In the genomic region with DNA sequence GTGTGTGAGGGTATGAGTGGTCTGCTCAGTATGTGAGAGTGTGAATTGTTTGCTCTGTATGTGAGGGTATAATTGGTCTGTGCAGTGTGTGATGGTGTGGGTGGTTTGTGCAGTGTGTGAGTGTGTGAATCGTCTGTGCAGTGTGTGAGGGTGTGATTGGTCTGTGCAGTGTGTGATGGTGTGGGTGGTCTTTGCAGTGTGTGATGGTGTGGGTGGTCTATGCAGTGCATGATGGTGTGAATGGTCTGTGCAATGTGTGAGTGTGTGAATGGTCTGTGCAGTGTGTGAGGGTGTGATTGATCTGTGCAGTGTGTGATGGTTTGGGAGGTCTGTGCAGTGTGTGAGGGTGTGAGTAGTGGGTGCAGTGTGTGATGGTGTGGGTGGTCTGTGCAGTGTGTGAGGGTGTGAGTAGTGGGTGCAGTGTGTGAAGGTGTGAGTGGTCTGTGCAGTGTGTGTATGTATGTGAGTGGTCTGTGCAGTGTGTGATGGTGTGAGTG, we compare ENCODE assay signal across 13 mouse cellular contexts. TPM values are rescaled to one million over a fixed set of nuclear protein-coding genes. Genes with fewer than 3 reads are reported as not detected.
DNase-seq lines count a peak whose midpoint lies in the region; ATAC-seq lines count a peak whose summit lies in the region.
"Had no signal": no experiment of that assay in that cellular context is flagged by ENCODE, and none has a peak within 500 bp of the region (broad histone marks: within the 10 kb centered on the region; RNA-seq: fewer than 3 reads in every experiment).

No protein-coding gene starts in this region.

- no peak overlapping the region for H3K4me3 ChIP-seq in limb, embryonic 11.5 days (ENCODE audit: low read depth, low read length)
- no peak overlapping the region for H3K4me3 ChIP-seq in limb, embryonic 10.5 days
- no peak overlapping the region for H3K4me3 ChIP-seq in embryonic facial prominence, embryonic 13.5 days
- H3K4me3 ChIP-seq in hindbrain, embryonic 13.5 days, result no peak overlapping the region
- H3K4me3 ChIP-seq in midbrain, embryonic 16.5 days (ENCODE audit: low read depth, low read length), result no peak overlapping the region
- H3K4me3 ChIP-seq: erythroblast, embryonic 14.5 days had no signal

- peak; percentile 67; the same call in 1 of the 2 replicates for ATAC-seq in limb, embryonic 11.5 days (ENCODE audit: insufficient number of reproducible peaks, low FRiP score, low TSS enrichment, low read depth)
- ATAC-seq in embryonic facial prominence, embryonic 13.5 days (ENCODE audit: insufficient number of reproducible peaks, insufficient read depth, low FRiP score, low TSS enrichment, low read depth), result peak; percentile 67; the same call in 1 of the 2 replicates
- peak; percentile 65 for ATAC-seq in hindbrain, embryonic 13.5 days (ENCODE audit: low FRiP score)
- ATAC-seq in midbrain, embryonic 16.5 days, result peak; percentile 51; the same call in 1 of the 2 replicates
- ATAC-seq: CD4-positive, CD25-positive, alpha-beta regulatory T cell, adult 4 months had no signal

- no peaks in the 10 kb centered on the region for H3K4me1 ChIP-seq in limb, embryonic 11.5 days (ENCODE audit: control insufficient read depth, insufficient read depth, low read length)
- H3K4me1 ChIP-seq in limb, embryonic 10.5 days, result no peaks in the 10 kb centered on the region
- no peaks in the 10 kb centered on the region for H3K4me1 ChIP-seq in embryonic facial prominence, embryonic 13.5 days
- no peaks in the 10 kb centered on the region for H3K4me1 ChIP-seq in hindbrain, embryonic 13.5 days (replicated peaks)
- no peaks in the 10 kb centered on the region for H3K4me1 ChIP-seq in midbrain, embryonic 16.5 days (ENCODE audit: control insufficient read depth, insufficient read depth, low read length)

- H3K27ac ChIP-seq in limb, embryonic 11.5 days (replicated peaks; ENCODE audit: low read depth, low read length), result no peak overlapping the region
- H3K27ac ChIP-seq in limb, embryonic 10.5 days, result no peak overlapping the region
- no peak overlapping the region for H3K27ac ChIP-seq in embryonic facial prominence, embryonic 13.5 days
- no peak overlapping the region for H3K27ac ChIP-seq in hindbrain, embryonic 13.5 days
- H3K27ac ChIP-seq in midbrain, embryonic 16.5 days (ENCODE audit: low read length), result no peak overlapping the region

- H3K27me3 ChIP-seq in limb, embryonic 11.5 days (ENCODE audit: control insufficient read depth, insufficient read depth, low read length), result no peaks in the 10 kb centered on the region
- no peaks in the 10 kb centered on the region for H3K27me3 ChIP-seq in limb, embryonic 10.5 days (ENCODE audit: low read depth, poor library complexity, severe bottlenecking)
- no peaks in the 10 kb centered on the region for H3K27me3 ChIP-seq in embryonic facial prominence, embryonic 13.5 days
- no peaks in the 10 kb centered on the region for H3K27me3 ChIP-seq in hindbrain, embryonic 13.5 days
- no peaks in the 10 kb centered on the region for H3K27me3 ChIP-seq in midbrain, embryonic 16.5 days (ENCODE audit: control insufficient read depth, insufficient read depth, low read depth, low read length)

- 61% methylated on average over 1 of the region's 1 CpGs for WGBS in limb, embryonic 11.5 days
- WGBS in limb, embryonic 10.5 days, result 85% methylated on average over 1 of the region's 1 CpGs
- 59% methylated on average over 1 of the region's 1 CpGs for WGBS in embryonic facial prominence, embryonic 13.5 days
- 67% methylated on average over 1 of the region's 1 CpGs for WGBS in hindbrain, embryonic 13.5 days
- WGBS in midbrain, embryonic 16.5 days, result 74% methylated on average over 1 of the region's 1 CpGs

- no peak overlapping the region for H3K9ac ChIP-seq in limb, embryonic 11.5 days (ENCODE audit: low read length)
- H3K9ac ChIP-seq in embryonic facial prominence, embryonic 13.5 days, result no peak overlapping the region
- no peak overlapping the region for H3K9ac ChIP-seq in hindbrain, embryonic 13.5 days
- H3K9ac ChIP-seq in midbrain, embryonic 16.5 days (ENCODE audit: low read depth, low read length), result no peak overlapping the region

- H3K4me2 ChIP-seq in limb, embryonic 11.5 days (ENCODE audit: low read depth, severe bottlenecking), result no peak overlapping the region
- no peak overlapping the region for H3K4me2 ChIP-seq in embryonic facial prominence, embryonic 13.5 days
- no peak overlapping the region for H3K4me2 ChIP-seq in hindbrain, embryonic 13.5 days
- H3K4me2 ChIP-seq in midbrain, embryonic 16.5 days (ENCODE audit: low read length), result no peak overlapping the region

- no peaks in the 10 kb centered on the region for H3K36me3 ChIP-seq in limb, embryonic 11.5 days (ENCODE audit: control insufficient read depth, insufficient read depth, low read length)
- H3K36me3 ChIP-seq in limb, embryonic 10.5 days, result no peaks in the 10 kb centered on the region
- no peaks in the 10 kb centered on the region for H3K36me3 ChIP-seq in embryonic facial prominence, embryonic 13.5 days
- no peaks in the 10 kb centered on the region for H3K36me3 ChIP-seq in hindbrain, embryonic 13.5 days
- no peaks in the 10 kb centered on the region for H3K36me3 ChIP-seq in midbrain, embryonic 16.5 days (ENCODE audit: control insufficient read depth, insufficient read depth, low read length)

- no peaks in the 10 kb centered on the region for H3K9me3 ChIP-seq in limb, embryonic 11.5 days (ENCODE audit: control insufficient read depth, low read length)
- no peaks in the 10 kb centered on the region for H3K9me3 ChIP-seq in limb, embryonic 10.5 days (replicated peaks)
- no peaks in the 10 kb centered on the region for H3K9me3 ChIP-seq in embryonic facial prominence, embryonic 13.5 days
- H3K9me3 ChIP-seq in hindbrain, embryonic 13.5 days, result no peaks in the 10 kb centered on the region
- H3K9me3 ChIP-seq in midbrain, embryonic 16.5 days (replicated peaks; ENCODE audit: control insufficient read depth, low read length, poor library complexity, severe bottlenecking), result no peaks in the 10 kb centered on the region

- DNase-seq in limb, embryonic 11.5 days (ENCODE audit: low spot score), result no peak
- no peak for DNase-seq in limb, embryonic 10.5 days (ENCODE audit: low spot score)
- no peak for DNase-seq in gastrocnemius, adult 8-10 months (ENCODE audit: low spot score in 2 of 2)
- DNase-seq in cerebellum, postnatal 36 days, result no peak
- DNase-seq: adrenal gland, postnatal 25 days; cerebellum, adult 8-10 months; left cerebral cortex, postnatal 4 days; retina, postnatal 1 day had no signal

RNA-seq across cellular contexts. Expression of a gene that starts 8.0 kb away (rescaled TPM):
- 4.1 and 4.3 TPM in 2 replicates for polyA plus RNA-seq in limb, embryonic 11.5 days (2014; fragmentation: Nextera tagmentation; extraction: Ambion mirVana)
- 2.5 and 3.0 TPM in 2 replicates for polyA plus RNA-seq in limb, embryonic 10.5 days (2016; fragmentation: Nextera tagmentation; extraction: Ambion mirVana)
- 6.8 and 7.5 TPM in 2 replicates for polyA plus RNA-seq in embryonic facial prominence, embryonic 13.5 days (2015; fragmentation: Nextera tagmentation; extraction: Ambion mirVana)
- polyA plus RNA-seq in hindbrain, embryonic 13.5 days (2015; fragmentation: Nextera tagmentation; extraction: Ambion mirVana), result 8.2 and 9.5 TPM in 2 replicates
- 11.6 and 13.0 TPM in 2 replicates for polyA plus RNA-seq in midbrain, embryonic 16.5 days (2015; fragmentation: Nextera tagmentation; extraction: Ambion mirVana)
- 10 to 100 TPM in 3 of 4 experiments, 1 to 10 TPM in 1; 6.1 to 13.4 (median 11.9) TPM for total RNA-seq in gastrocnemius, adult 8-10 months (2022)
- polyA plus RNA-seq: erythroblast, embryonic 14.5 days had no signal
